Mouse (Mus musculus) kidney, adult 11 months (tissue): ENCODE data around the gene Adgrl2.

Source experiments
- DNase-seq: peaks from one replicate; pipeline ENCODE4 v3.0.0; 2022

Adgrl2 gene

GRCm38 (mm10) chr3:148818414-148819105, 171.8 kb downstream of the Adgrl2 start:
- DNase-seq: no peak

- no peak for DNase-seq
Observed at GRCm38 (mm10) chr3:148817491-148817890, 172.9 kb downstream of the Adgrl2 start.

- no peak for DNase-seq
Observed at GRCm38 (mm10) chr3:148813121-148813520, 177.2 kb downstream of the Adgrl2 start.

- DNase-seq: no peak
Observed at GRCm38 (mm10) chr3:148812059-148812458, 178.3 kb downstream of the Adgrl2 start.

GRCm38 (mm10) chr3:148806977-148807376, 183.4 kb downstream of the Adgrl2 start:
- no peak for DNase-seq

GRCm38 (mm10) chr3:148793286-148793913, 197.0 kb downstream of the Adgrl2 start:
- no peak for DNase-seq

GRCm38 (mm10) chr3:148770310-148770709, 220.0 kb downstream of the Adgrl2 start:
- no peak for DNase-seq
